Mouse (Mus musculus): ENCODE results near the gene Stim1.

- TF ChIP-seq POLR2A (IDR thresholded peaks at IDR 0.05; ENCODE audit: extremely low read depth, insufficient read depth, low read length) (no peak), CTCF (IDR thresholded peaks at IDR 0.05; ENCODE audit: low read depth, low read length) (no peak)
Measured at GRCm38 (mm10) chr7:102289466-102289865, 21.9 kb downstream of the Stim1 start.
